Mouse (Mus musculus) G1E (cell line): ENCODE measurements at regions not wholly inside any gene's neighbourhood (a gene's known extent, or its start where the extent isn't known, plus 50 kb on each side); places are given as distances from the start of the nearest gene placed in this dataset.

Source experiments
- ATAC-seq: 2 replicates; pipeline ENCODE4 v1.8.0; 2016; ENCODE audit warnings: mild to moderate bottlenecking; ENCODE audit not compliant: insufficient number of reproducible peaks, poor library complexity, low FRiP score, severe bottlenecking; ENCODE audit errors: extremely low read depth
- DNase-seq: peaks from one replicate; pipeline ENCODE4 v3.0.0; 2012; ENCODE audit warnings: low spot score
- H3K27me3 ChIP-seq: 2 replicates; pipeline ENCODE4 v1.6.1; 2012; ENCODE audit warnings: mild to moderate bottlenecking, low read length, inconsistent platforms; ENCODE audit not compliant: insufficient read depth
- H3K36me3 ChIP-seq: replicated peaks from 2 replicates; pipeline ENCODE3; 2012; ENCODE audit warnings: mild to moderate bottlenecking, inconsistent platforms
- H3K4me1 ChIP-seq: 2 replicates; pipeline ENCODE4 v1.6.1; 2012; ENCODE audit warnings: low read depth, low read length, inconsistent platforms, mixed read lengths; ENCODE audit not compliant: insufficient read depth
- H3K4me3 ChIP-seq: 2 replicates; pipeline ENCODE4 v1.5.1; 2012; ENCODE audit warnings: low read depth, mild to moderate bottlenecking, inconsistent platforms, low read length, moderate library complexity, mixed read lengths
- H3K9me3 ChIP-seq: replicated peaks from 2 replicates; pipeline ENCODE4 v1.6.1; 2012; ENCODE audit warnings: inconsistent platforms
- CTCF ChIP-seq: IDR thresholded peaks from 2 replicates; pipeline ENCODE4 v1.5.1; 2012; ENCODE audit warnings: low read depth, low read length, inconsistent platforms, mixed read lengths
- GATA1 ChIP-seq: IDR thresholded peaks from 2 replicates; pipeline ENCODE4 v1.6.1; 2012; ENCODE audit warnings: borderline replicate concordance, low read length, inconsistent platforms, mixed read lengths
- GATA2 ChIP-seq: IDR thresholded peaks from 2 replicates; pipeline ENCODE4 v1.6.1; 2012; ENCODE audit warnings: low read depth, low read length, inconsistent platforms, borderline replicate concordance
- POLR2AphosphoS5 ChIP-seq: IDR thresholded peaks from 2 replicates; pipeline ENCODE4 v1.6.1; 2012; ENCODE audit warnings: low read depth, low read length, inconsistent platforms; ENCODE audit not compliant: insufficient replicate concordance
- TAL1 ChIP-seq: conservative IDR thresholded peaks from 2 replicates; pipeline ENCODE4 v1.6.1; 2012; ENCODE audit warnings: low read depth, low read length, inconsistent platforms, mixed read lengths

GRCm38 (mm10) chr15:56107719-56108118 is 1369.7 kb downstream of the Slc22a22 start:
- Histone ChIP-seq H3K27me3 (no peaks in the 10 kb centered on the region), H3K9me3 (no peaks in the 10 kb centered on the region), H3K4me3 (no peak overlapping the region), H3K36me3 (no peaks in the 10 kb centered on the region), H3K4me1 (no peaks in the 10 kb centered on the region)
- no peak for DNase-seq
- TF ChIP-seq POLR2AphosphoS5 (no peak), TAL1 (no peak), CTCF (no peak), GATA2 (no peak), GATA1 (no peak)
- no peak for ATAC-seq

GRCm38 (mm10) chr15:56100133-56100735 is 1377.2 kb downstream of the Slc22a22 start:
- H3K27me3 ChIP-seq: no peaks in the 10 kb centered on the region
- H3K4me3 ChIP-seq: no peak overlapping the region
- H3K36me3 ChIP-seq: no peaks in the 10 kb centered on the region
- no peaks in the 10 kb centered on the region for H3K4me1 ChIP-seq
- no peaks in the 10 kb centered on the region for H3K9me3 ChIP-seq
- TF ChIP-seq GATA2 (no peak), POLR2AphosphoS5 (no peak), GATA1 (no peak), CTCF (no peak)
- no peak for ATAC-seq
- DNase-seq: no peak

GRCm38 (mm10) chr15:56077838-56078567 is 1399.4 kb downstream of the Slc22a22 start:
- no peaks in the 10 kb centered on the region for H3K36me3 ChIP-seq
- H3K27me3 ChIP-seq: no peaks in the 10 kb centered on the region
- H3K9me3 ChIP-seq: no peaks in the 10 kb centered on the region
- H3K4me1 ChIP-seq: no peaks in the 10 kb centered on the region
- no peak for TF ChIP-seq GATA2
- TF ChIP-seq CTCF: no peak
- TF ChIP-seq GATA1: no peak
- no peak for TF ChIP-seq POLR2AphosphoS5
- TF ChIP-seq TAL1: no peak
- no peak for ATAC-seq
- no peak overlapping the region for H3K4me3 ChIP-seq
- DNase-seq: no peak

- Histone ChIP-seq H3K9me3 (no peaks in the 10 kb centered on the region), H3K4me1 (no peaks in the 10 kb centered on the region), H3K36me3 (no peaks in the 10 kb centered on the region), H3K4me3 (no peak overlapping the region), H3K27me3 (no peaks in the 10 kb centered on the region)
- TF ChIP-seq GATA1: no peak
- no peak for TF ChIP-seq TAL1
- no peak for TF ChIP-seq POLR2AphosphoS5
- TF ChIP-seq CTCF: no peak
- TF ChIP-seq GATA2: no peak
- ATAC-seq: no peak
- no peak for DNase-seq
These were observed 1400.3 kb downstream of the Slc22a22 start for GRCm38 (mm10) chr15:56077081-56077480.

DNA sequence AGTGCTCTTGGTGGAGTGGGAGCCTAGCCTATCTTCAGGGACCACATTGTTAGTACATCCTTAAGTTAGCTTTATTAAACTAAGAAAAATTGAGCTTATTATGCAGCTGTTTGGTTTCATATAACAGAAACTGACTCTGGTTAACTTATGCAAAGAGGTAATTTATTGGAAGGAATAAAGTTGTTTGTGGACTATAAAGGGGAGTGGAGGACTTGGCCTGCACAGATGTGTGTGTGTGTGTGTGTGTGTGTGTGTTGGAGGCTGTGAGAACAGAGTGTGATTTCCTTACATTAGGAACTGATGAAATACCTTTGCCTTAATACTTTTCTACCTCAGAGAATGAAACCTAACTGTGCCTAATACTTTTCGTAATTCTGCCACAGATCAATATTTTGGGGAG is 1400.7 kb downstream of the Slc22a22 start:
- H3K27me3 ChIP-seq: no peaks in the 10 kb centered on the region
- no peaks in the 10 kb centered on the region for H3K4me1 ChIP-seq
- H3K9me3 ChIP-seq: no peaks in the 10 kb centered on the region
- ATAC-seq: no peak
- DNase-seq: no peak
- H3K4me3 ChIP-seq: no peak overlapping the region
- TF ChIP-seq GATA1: no peak
- no peak for TF ChIP-seq TAL1
- no peak for TF ChIP-seq POLR2AphosphoS5
- no peak for TF ChIP-seq GATA2
- no peak for TF ChIP-seq CTCF
- no peaks in the 10 kb centered on the region for H3K36me3 ChIP-seq

DNA sequence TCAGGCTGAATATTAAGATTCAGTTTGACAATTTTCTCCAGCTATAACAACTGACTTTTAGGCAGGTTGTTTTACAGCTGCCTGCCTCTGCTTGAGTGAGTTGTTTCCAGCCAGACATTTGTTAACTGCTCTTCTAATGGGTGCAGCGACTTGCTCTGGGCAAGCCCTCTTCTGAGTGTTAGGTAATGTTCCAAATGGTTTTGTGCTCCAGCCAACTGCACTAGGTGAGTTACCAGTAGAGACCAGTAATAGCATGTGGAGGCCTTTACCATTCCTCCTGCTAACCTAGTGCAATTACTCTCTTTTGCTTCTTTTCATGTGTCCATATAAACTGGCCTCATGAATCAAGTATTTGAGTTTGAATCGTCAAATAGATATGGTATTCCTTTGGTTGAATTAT is 1407.9 kb downstream of the Slc22a22 start:
- no peaks in the 10 kb centered on the region for H3K9me3 ChIP-seq
- no peak for ATAC-seq
- DNase-seq: no peak
- no peaks in the 10 kb centered on the region for H3K27me3 ChIP-seq
- no peaks in the 10 kb centered on the region for H3K36me3 ChIP-seq
- no peaks in the 10 kb centered on the region for H3K4me1 ChIP-seq
- no peak overlapping the region for H3K4me3 ChIP-seq
- TF ChIP-seq CTCF (no peak), POLR2AphosphoS5 (no peak), TAL1 (no peak), GATA2 (no peak), GATA1 (no peak)
